Mouse (Mus musculus): ENCODE results near the gene Tmem203. TPM values are rescaled to one million over a fixed set of nuclear protein-coding genes. Genes with fewer than 3 reads are reported as not detected.

Tmem203 gene
- polyA plus RNA-seq, 1 experiment from 2014 or later, result 25.1 TPM

DNA sequence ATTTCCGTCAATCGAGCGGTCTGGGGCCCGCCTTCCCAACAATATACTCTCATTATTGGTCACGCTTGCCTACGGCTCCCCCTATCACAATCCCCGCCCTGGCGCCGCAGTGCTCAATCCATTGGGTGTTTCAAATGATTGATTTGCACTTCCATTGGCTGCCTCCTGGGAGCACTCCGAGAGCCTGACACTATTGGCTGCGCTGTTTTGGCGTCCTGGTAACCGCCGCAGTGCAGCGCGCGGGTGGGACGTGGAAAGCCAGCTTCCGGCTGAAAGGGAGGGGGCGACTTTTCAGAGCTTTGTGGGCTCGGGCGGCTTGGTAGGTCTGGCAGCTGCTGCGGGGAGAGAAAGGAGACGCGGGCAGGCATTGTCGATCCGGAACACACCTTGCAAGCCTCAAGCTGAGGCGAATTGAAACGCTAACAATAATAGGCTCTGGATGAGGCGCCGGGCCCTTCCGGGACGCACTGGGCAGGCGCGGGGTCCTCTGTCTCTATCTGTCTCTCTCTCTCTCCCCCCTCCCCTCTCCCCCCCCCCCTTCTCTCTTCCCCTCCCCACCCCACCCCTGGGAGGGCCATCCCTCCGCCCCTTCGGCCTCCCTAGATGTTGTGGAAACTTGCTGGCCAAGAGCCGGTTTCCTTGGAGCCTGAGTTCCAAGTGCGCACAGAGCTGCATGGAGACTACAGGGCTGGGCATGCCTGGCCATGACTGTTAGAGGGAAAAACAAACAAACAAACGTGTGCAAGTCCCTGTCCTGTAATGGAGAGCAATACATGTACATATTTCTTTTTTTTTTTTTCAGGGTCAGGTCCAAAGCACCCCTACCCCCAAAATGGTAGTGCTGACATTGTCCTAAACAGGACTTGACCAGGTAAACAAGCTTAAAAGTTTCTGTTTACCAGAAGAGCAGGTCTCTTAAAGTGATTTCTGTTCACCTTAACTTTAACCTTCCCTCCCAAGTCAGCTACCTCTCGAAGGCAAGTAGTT is 30.2 kb upstream of the Tmem203 start:
- peak overlapping the region; percentile 93 for H3K4me3 ChIP-seq (replicated peaks)
- H3K4me1 ChIP-seq, result peaks cover 16% of the 10 kb centered on the region
- H3K36me3 ChIP-seq, result no peaks in the 10 kb centered on the region
- H3K4me2 ChIP-seq, result peak overlapping the region; percentile 51
- H3K27ac ChIP-seq, result peak overlapping the region; percentile 99
- ATAC-seq (ENCODE audit: insufficient read depth, low FRiP score, low read depth), result peak; percentile 95
- no peaks in the 10 kb centered on the region for H3K27me3 ChIP-seq (replicated peaks)
- 1% methylated on average over 41 of the region's 41 CpGs for WGBS
- no peak overlapping the region for H3K9ac ChIP-seq
- no peaks in the 10 kb centered on the region for H3K9me3 ChIP-seq

GRCm38 (mm10) chr2:25225811-25226379 is 29.3 kb upstream of the Tmem203 start:
- Histone ChIP-seq H3K4me1 (peaks cover 16% of the 10 kb centered on the region), H3K4me2 (peak overlapping the region; percentile 51), H3K36me3 (no peaks in the 10 kb centered on the region), H3K27ac (peak overlapping the region; percentile 99), H3K27me3 (replicated peaks) (no peaks in the 10 kb centered on the region), H3K4me3 (replicated peaks) (peak overlapping the region; percentile 54), H3K9me3 (no peaks in the 10 kb centered on the region), H3K9ac (no peak overlapping the region)
- 74% methylated on average over 8 of the region's 8 CpGs for WGBS
- ATAC-seq (ENCODE audit: insufficient read depth, low FRiP score, low read depth), result no peak

DNA sequence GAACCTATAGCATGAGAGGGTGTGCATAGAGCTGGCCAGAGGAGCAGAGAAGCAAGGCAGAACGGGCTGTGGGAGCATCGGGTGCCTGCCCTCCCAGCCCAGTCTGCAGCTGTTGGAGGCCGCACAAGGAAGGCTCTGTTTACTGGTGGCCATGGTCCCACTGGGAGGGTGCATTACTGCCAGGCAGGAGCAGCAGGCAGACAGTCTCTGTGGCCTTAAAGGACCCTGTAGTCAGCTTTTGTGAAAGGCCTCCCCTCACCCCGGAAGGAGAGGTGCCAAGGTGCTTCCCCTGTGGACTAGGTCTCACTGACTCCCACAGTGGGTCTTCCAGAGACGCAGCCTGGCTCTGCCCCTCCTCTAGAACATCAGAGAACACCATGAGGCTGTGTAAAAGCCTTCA is 28.4 kb upstream of the Tmem203 start:
- Histone ChIP-seq H3K4me3 (replicated peaks) (no peak overlapping the region), H3K36me3 (no peaks in the 10 kb centered on the region), H3K4me2 (no peak overlapping the region), H3K27me3 (replicated peaks) (no peaks in the 10 kb centered on the region), H3K4me1 (peaks cover 16% of the 10 kb centered on the region), H3K9me3 (no peaks in the 10 kb centered on the region), H3K27ac (no peak overlapping the region), H3K9ac (no peak overlapping the region)
- ATAC-seq (ENCODE audit: insufficient read depth, low FRiP score, low read depth), result no peak
- WGBS, result 81% methylated on average over 5 of the region's 5 CpGs

- no peak overlapping the region for H3K27ac ChIP-seq
- WGBS, result 91% methylated on average over 4 of the region's 4 CpGs
- no peaks in the 10 kb centered on the region for H3K9me3 ChIP-seq
- H3K9ac ChIP-seq, result no peak overlapping the region
- H3K4me3 ChIP-seq (replicated peaks), result no peak overlapping the region
- H3K4me1 ChIP-seq, result peaks cover 16% of the 10 kb centered on the region
- no peaks in the 10 kb centered on the region for H3K27me3 ChIP-seq (replicated peaks)
- H3K36me3 ChIP-seq, result no peaks in the 10 kb centered on the region
- H3K4me2 ChIP-seq, result no peak overlapping the region
- no peak for ATAC-seq (ENCODE audit: insufficient read depth, low FRiP score, low read depth)
Measured at GRCm38 (mm10) chr2:25227406-25227805, 27.8 kb upstream of the Tmem203 start.

DNA sequence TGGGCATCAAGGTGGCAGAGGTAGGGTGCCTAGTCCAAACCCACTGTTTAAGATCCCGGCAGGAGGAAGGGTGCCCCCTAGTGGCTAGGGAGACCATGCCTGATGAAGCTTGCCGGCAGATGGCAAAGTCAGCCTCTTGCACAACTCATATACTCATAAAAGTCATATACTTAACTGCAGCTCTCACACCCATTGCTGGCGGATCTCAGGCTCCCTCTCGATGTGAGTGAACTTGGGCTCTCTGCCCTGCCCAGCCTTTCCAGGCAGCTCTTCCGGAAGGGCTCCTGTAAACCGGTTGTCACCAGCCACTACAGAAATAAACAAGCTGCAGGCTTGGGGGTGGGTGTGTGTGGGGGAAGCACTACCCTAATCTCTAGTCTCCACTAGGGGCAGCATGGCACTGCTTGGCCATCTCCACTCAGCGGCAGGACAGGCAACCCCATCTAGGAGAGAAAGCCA is 26.8 kb upstream of the Tmem203 start:
- H3K4me3 ChIP-seq (replicated peaks), result peak overlapping the region; percentile 26; the same call in 1 of the 2 replicates
- H3K4me2 ChIP-seq, result peak overlapping the region; percentile 48
- H3K4me1 ChIP-seq, result peaks cover 12% of the 10 kb centered on the region
- H3K27ac ChIP-seq, result peak overlapping the region; percentile 75; the same call in 1 of the 2 replicates
- no peaks in the 10 kb centered on the region for H3K9me3 ChIP-seq
- no peak overlapping the region; the same call in 1 of the 2 replicates for H3K9ac ChIP-seq
- no peaks in the 10 kb centered on the region for H3K36me3 ChIP-seq
- no peaks in the 10 kb centered on the region for H3K27me3 ChIP-seq (replicated peaks)
- 0 out of 2 replicates have a peak, but pooled peaks have one; percentile 2 for ATAC-seq (ENCODE audit: insufficient read depth, low FRiP score, low read depth)
- WGBS, result under 1% methylated on average over 7 of the region's 7 CpGs

DNA sequence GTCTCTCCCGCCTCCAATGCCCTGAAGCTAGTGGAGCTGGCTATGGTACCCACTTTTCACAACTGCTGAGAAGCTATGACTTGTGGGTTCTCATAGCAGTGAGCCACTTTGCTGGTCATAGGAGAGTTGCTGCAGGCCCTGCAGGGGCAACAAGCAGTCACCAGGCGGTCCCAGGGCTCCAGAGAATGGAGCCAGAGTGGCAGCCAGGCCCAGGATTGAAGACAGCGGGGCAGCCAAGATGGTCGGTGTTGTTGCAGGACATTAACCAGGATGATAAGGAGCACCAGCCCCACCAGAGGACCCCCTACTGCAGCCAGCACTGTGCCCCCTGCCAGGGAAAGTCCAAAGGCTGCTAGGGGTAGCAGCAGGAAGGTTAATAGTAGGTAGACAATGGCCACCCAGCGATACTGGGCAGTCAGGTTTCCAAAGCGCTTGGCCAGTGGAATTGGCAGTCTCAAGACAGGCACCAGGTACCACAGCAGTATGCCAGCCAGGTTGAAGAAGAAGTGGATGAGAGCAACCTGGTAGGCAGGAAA is 26.2 kb upstream of the Tmem203 start:
- H3K4me2 ChIP-seq, result peak overlapping the region; percentile 48
- no peaks in the 10 kb centered on the region for H3K27me3 ChIP-seq (replicated peaks)

GRCm38 (mm10) chr2:25229582-25229981 is 25.7 kb upstream of the Tmem203 start:
- Histone ChIP-seq H3K27me3 (replicated peaks) (no peaks in the 10 kb centered on the region), H3K36me3 (no peaks in the 10 kb centered on the region), H3K27ac (no peak overlapping the region), H3K9me3 (no peaks in the 10 kb centered on the region), H3K4me1 (peaks cover 8% of the 10 kb centered on the region), H3K9ac (no peak overlapping the region), H3K4me3 (replicated peaks) (no peak overlapping the region), H3K4me2 (no peak overlapping the region)
- 79% methylated on average over 5 of the region's 5 CpGs for WGBS
- no peak for ATAC-seq (ENCODE audit: insufficient read depth, low FRiP score, low read depth)

More for the DNA sequence above, 26.2 kb upstream of the Tmem203 start:
- 70% methylated on average over 6 of the region's 6 CpGs for WGBS
- no peak overlapping the region for H3K4me3 ChIP-seq (replicated peaks)
- H3K36me3 ChIP-seq, result no peaks in the 10 kb centered on the region
- ATAC-seq (ENCODE audit: insufficient read depth, low FRiP score, low read depth), result no peak
- H3K4me1 ChIP-seq, result peaks cover 8% of the 10 kb centered on the region
- no peaks in the 10 kb centered on the region for H3K9me3 ChIP-seq
- H3K27ac ChIP-seq, result peak overlapping the region; percentile 75; the same call in 1 of the 2 replicates
- no peak overlapping the region; the same call in 1 of the 2 replicates for H3K9ac ChIP-seq

GRCm38 (mm10) chr2:25230581-25230980 is 24.7 kb upstream of the Tmem203 start:
- no peaks in the 10 kb centered on the region for H3K36me3 ChIP-seq
- no peaks in the 10 kb centered on the region for H3K27me3 ChIP-seq (replicated peaks)
- no peak overlapping the region for H3K9ac ChIP-seq
- H3K4me1 ChIP-seq, result peaks cover 7% of the 10 kb centered on the region
- no peak overlapping the region for H3K27ac ChIP-seq
- no peak for ATAC-seq (ENCODE audit: insufficient read depth, low FRiP score, low read depth)
- no peak overlapping the region for H3K4me2 ChIP-seq
- no peak overlapping the region for H3K4me3 ChIP-seq (replicated peaks)
- H3K9me3 ChIP-seq, result no peaks in the 10 kb centered on the region
- WGBS, result 89% methylated on average over 7 of the region's 7 CpGs

DNA sequence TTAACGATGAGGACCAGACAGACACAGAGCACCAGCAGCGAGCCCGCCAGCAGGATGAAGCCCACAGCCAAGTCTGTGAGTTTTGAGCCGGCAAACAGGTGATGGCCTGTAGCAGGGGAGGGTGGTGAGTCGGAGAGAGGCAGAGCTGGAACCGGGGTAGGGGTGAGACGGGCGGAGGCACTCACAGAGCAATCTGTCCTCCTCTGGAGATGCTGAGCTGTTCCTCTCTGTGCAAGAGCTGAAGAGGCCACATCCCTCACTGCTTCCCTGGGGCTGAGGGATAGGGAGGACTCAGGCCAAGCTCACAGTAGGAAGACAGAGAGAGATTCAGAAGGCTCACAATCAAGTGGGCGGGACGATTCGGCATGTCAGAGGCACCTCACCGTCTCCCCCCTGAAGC is 24.2 kb upstream of the Tmem203 start:
- no peak overlapping the region for H3K4me3 ChIP-seq (replicated peaks)
- H3K27me3 ChIP-seq (replicated peaks), result no peaks in the 10 kb centered on the region
- no peak for ATAC-seq (ENCODE audit: insufficient read depth, low FRiP score, low read depth)
- H3K9ac ChIP-seq, result no peak overlapping the region
- H3K36me3 ChIP-seq, result no peaks in the 10 kb centered on the region
- no peak overlapping the region for H3K27ac ChIP-seq
- H3K4me2 ChIP-seq, result no peak overlapping the region
- H3K4me1 ChIP-seq, result peaks cover 4% of the 10 kb centered on the region; the same call in 1 of the 2 replicates
- 55% methylated on average over 12 of the region's 12 CpGs for WGBS
- no peaks in the 10 kb centered on the region for H3K9me3 ChIP-seq

DNA sequence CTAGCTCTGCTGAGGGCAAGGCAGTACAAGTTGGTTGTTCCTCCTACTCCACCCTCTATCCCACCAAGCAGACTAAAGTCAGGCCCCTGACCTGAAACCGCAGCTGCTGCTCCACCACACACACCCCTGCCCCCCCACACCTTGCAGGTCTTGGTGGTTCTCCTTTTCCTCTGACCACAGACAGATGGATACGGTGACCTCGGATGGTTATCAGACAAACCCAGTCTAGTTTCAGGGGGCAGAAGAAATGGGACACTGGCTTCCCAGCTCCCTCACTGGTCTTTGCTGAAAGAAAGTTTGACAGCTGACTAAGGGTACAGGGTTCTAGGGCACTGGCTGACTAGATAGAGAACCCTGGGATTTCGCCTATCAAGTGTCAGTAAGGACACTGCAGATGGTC is 21.8 kb upstream of the Tmem203 start:
- H3K4me2 ChIP-seq, result no peak overlapping the region
- H3K9ac ChIP-seq, result no peak overlapping the region
- no peaks in the 10 kb centered on the region for H3K27me3 ChIP-seq (replicated peaks)
- no peak for ATAC-seq (ENCODE audit: insufficient read depth, low FRiP score, low read depth)
- no peak overlapping the region for H3K27ac ChIP-seq
- WGBS, result 75% methylated on average over 4 of the region's 4 CpGs
- no peak overlapping the region for H3K4me3 ChIP-seq (replicated peaks)
- H3K36me3 ChIP-seq, result no peaks in the 10 kb centered on the region
- H3K9me3 ChIP-seq, result no peaks in the 10 kb centered on the region
- H3K4me1 ChIP-seq, result no peaks in the 10 kb centered on the region

DNA sequence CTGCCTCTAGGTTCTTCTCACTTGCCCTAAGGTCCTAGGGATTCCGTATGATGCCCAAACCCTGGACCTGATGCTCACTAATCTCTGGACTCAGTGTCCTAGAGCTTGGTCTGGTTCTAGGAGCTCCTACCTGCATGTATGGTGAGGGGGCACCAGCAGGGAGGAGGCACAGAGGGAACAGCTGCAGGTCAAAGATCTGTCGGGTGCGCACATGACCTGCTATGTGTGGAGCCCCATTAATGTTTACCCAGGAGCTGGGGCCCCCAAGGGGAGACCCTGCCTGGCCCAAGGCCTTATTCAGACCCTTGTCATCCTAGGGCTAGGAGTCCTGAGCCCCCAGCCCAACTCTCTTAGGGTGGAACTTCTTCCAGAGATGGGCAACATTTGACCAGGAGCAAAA is 21.2 kb upstream of the Tmem203 start, which contains the start of gene Slc34a3:
TSS of gene Slc34a3 (minus strand) at position 315 of the 400 bp plus-strand sequence.
- 64% methylated on average over 3 of the region's 3 CpGs for WGBS
- Histone ChIP-seq H3K36me3 (no peaks in the 10 kb centered on the region), H3K4me2 (no peak within 1 kb of the TSS), H3K27ac (no peak within 1 kb of the TSS), H3K4me1 (no peaks in the 10 kb centered on the region), H3K9ac (no peak within 1 kb of the TSS), H3K9me3 (no peaks in the 10 kb centered on the region), H3K27me3 (replicated peaks) (no peaks in the 10 kb centered on the region), H3K4me3 (replicated peaks) (no peak within 1 kb of the TSS)
- ATAC-seq (ENCODE audit: insufficient read depth, low FRiP score, low read depth), result no peak
